Mouse (Mus musculus): ENCODE results near the gene Il18r1.

Il18r1 gene

GRCm38 (mm10) chr1:40465477-40466430, at the start of gene Il18r1:
Gene Il18r1, plus strand, starts transcription at chr1:40465552.
- peak; percentile 31 for DNase-seq (ENCODE audit: low spot score)

GRCm38 (mm10) chr1:40417034-40417433, 48.3 kb upstream of the Il18r1 start:
- DNase-seq (ENCODE audit: low spot score), result no peak

- DNase-seq (ENCODE audit: low spot score), result no peak
Observed at GRCm38 (mm10) chr1:40418512-40418911, 46.8 kb upstream of the Il18r1 start.

GRCm38 (mm10) chr1:40423892-40424291, 41.5 kb upstream of the Il18r1 start:
- DNase-seq (ENCODE audit: low spot score), result no peak

GRCm38 (mm10) chr1:40427270-40427669, 38.1 kb upstream of the Il18r1 start:
- no peak for DNase-seq (ENCODE audit: low spot score)

GRCm38 (mm10) chr1:40427901-40428300, 37.5 kb upstream of the Il18r1 start:
- no peak for DNase-seq (ENCODE audit: low spot score)

- no peak for DNase-seq (ENCODE audit: low spot score)
Observed at GRCm38 (mm10) chr1:40428910-40429675, 36.3 kb upstream of the Il18r1 start, which contains the start of gene Il1rl1. Gene Il1rl1, plus strand, starts transcription at chr1:40429570.

- no peak for DNase-seq (ENCODE audit: low spot score)
Observed at GRCm38 (mm10) chr1:40430143-40430834, 35.1 kb upstream of the Il18r1 start.

GRCm38 (mm10) chr1:40432169-40432568, 33.2 kb upstream of the Il18r1 start:
- DNase-seq (ENCODE audit: low spot score), result no peak

GRCm38 (mm10) chr1:40435936-40436335, 29.4 kb upstream of the Il18r1 start:
- DNase-seq (ENCODE audit: low spot score), result no peak

GRCm38 (mm10) chr1:40437340-40437739, 28.0 kb upstream of the Il18r1 start:
- DNase-seq (ENCODE audit: low spot score), result no peak

- DNase-seq (ENCODE audit: low spot score), result no peak
Observed at GRCm38 (mm10) chr1:40439504-40439903, 25.8 kb upstream of the Il18r1 start.

GRCm38 (mm10) chr1:40444800-40445199, 20.6 kb upstream of the Il18r1 start:
- DNase-seq (ENCODE audit: low spot score), result no peak

GRCm38 (mm10) chr1:40467306-40467705, 2.0 kb downstream of the Il18r1 start:
- no peak for DNase-seq (ENCODE audit: low spot score)

- no peak for DNase-seq (ENCODE audit: low spot score)
Observed at GRCm38 (mm10) chr1:40468805-40469204, 3.5 kb downstream of the Il18r1 start.

GRCm38 (mm10) chr1:40469900-40470299, 4.5 kb downstream of the Il18r1 start:
- no peak for DNase-seq (ENCODE audit: low spot score)

GRCm38 (mm10) chr1:40472401-40472800, 7.0 kb downstream of the Il18r1 start:
- DNase-seq (ENCODE audit: low spot score), result no peak

GRCm38 (mm10) chr1:40473640-40474039, 8.3 kb downstream of the Il18r1 start:
- no peak for DNase-seq (ENCODE audit: low spot score)

- DNase-seq (ENCODE audit: low spot score), result no peak
Observed at GRCm38 (mm10) chr1:40474336-40474735, 9.0 kb downstream of the Il18r1 start.

- DNase-seq (ENCODE audit: low spot score), result no peak
Observed at GRCm38 (mm10) chr1:40475697-40476096, 10.3 kb downstream of the Il18r1 start.

- DNase-seq (ENCODE audit: low spot score), result no peak
Observed at GRCm38 (mm10) chr1:40476756-40477155, 11.4 kb downstream of the Il18r1 start.

GRCm38 (mm10) chr1:40479505-40479923, 14.2 kb downstream of the Il18r1 start:
- DNase-seq (ENCODE audit: low spot score), result no peak

Measured in urinary bladder, postnatal 25 days (tissue).